Mouse (Mus musculus): ENCODE results near the gene Naxe. TPM values are rescaled to one million over a fixed set of nuclear protein-coding genes. Genes with fewer than 3 reads are reported as not detected.
A peak's percentile ranks its signal among the peaks of the same experiment; 100 is the strongest.

The Naxe gene
- polyA plus RNA-seq, 1 experiment from 2014 or later: 128 TPM

DNA sequence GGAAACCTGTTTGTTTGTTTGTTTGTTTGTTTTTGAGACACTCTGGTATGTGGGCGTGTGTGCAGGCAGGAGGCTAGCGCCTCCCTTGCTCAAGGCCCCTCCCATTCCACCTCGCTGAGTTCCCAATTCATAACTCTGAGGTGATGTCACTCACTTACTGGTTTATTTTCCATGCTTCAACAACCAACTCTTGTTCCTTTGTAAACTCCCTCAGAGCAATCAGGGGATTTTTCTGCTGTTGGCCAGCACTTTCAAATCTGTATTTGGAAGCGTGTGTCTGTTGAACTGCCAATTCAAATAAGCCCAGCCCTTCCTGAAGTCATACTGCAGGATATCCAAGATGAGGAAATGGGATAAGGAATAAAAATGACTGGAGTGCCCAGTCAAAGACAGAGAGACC is 24.4 kb upstream of the Naxe start:
- peak overlapping the region; percentile 52 for H3K4me3 ChIP-seq
- no peak overlapping the region for H3K27ac ChIP-seq (replicated peaks)
- no peaks in the 10 kb centered on the region for H3K27me3 ChIP-seq
- peaks cover 17% of the 10 kb centered on the region for H3K4me1 ChIP-seq
- H3K36me3 ChIP-seq: 0 out of 2 replicates have a peak, but pooled peaks cover 16% of the 10 kb centered on the region
- no peak for ATAC-seq (ENCODE audit: low FRiP score, low read depth)
- WGBS: 23% methylated on average over 4 of the region's 4 CpGs
- H3K4me2 ChIP-seq (replicated peaks): peak overlapping the region; percentile 69
- H3K9ac ChIP-seq (replicated peaks): peak overlapping the region; percentile 51; the same call in 1 of the 2 replicates
- H3K9me3 ChIP-seq: no peaks in the 10 kb centered on the region

DNA sequence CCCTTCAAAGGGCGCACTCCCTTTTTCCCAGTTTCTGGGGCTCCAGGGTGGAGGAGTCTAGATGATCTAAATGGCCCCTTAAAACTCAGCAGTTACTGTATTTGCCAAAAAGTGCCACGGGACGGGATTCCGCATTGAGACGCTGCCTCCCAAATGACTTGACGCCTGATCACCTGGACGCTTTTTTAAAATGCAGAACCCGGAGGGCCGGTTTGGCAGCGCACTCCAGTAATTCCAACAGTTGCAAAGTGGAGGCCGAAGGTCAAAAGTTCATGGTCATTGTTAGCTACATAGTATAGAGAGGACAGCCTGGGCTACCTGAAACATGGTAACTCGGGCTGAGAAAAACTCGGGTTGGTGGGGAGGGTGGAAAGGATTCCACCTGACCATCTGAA is 23.9 kb upstream of the Naxe start:
- peak overlapping the region; percentile 52 for H3K4me3 ChIP-seq
- no peak for ATAC-seq (ENCODE audit: low FRiP score, low read depth)
- WGBS: 3% methylated on average over 13 of the region's 13 CpGs
- 0 out of 2 replicates have a peak, but pooled peaks cover 16% of the 10 kb centered on the region for H3K36me3 ChIP-seq
- H3K27ac ChIP-seq (replicated peaks): no peak overlapping the region
- H3K9me3 ChIP-seq: no peaks in the 10 kb centered on the region
- no peaks in the 10 kb centered on the region for H3K27me3 ChIP-seq
- H3K9ac ChIP-seq (replicated peaks): peak overlapping the region; percentile 51
- H3K4me1 ChIP-seq: peaks cover 17% of the 10 kb centered on the region
- peak overlapping the region; percentile 69 for H3K4me2 ChIP-seq (replicated peaks)

DNA sequence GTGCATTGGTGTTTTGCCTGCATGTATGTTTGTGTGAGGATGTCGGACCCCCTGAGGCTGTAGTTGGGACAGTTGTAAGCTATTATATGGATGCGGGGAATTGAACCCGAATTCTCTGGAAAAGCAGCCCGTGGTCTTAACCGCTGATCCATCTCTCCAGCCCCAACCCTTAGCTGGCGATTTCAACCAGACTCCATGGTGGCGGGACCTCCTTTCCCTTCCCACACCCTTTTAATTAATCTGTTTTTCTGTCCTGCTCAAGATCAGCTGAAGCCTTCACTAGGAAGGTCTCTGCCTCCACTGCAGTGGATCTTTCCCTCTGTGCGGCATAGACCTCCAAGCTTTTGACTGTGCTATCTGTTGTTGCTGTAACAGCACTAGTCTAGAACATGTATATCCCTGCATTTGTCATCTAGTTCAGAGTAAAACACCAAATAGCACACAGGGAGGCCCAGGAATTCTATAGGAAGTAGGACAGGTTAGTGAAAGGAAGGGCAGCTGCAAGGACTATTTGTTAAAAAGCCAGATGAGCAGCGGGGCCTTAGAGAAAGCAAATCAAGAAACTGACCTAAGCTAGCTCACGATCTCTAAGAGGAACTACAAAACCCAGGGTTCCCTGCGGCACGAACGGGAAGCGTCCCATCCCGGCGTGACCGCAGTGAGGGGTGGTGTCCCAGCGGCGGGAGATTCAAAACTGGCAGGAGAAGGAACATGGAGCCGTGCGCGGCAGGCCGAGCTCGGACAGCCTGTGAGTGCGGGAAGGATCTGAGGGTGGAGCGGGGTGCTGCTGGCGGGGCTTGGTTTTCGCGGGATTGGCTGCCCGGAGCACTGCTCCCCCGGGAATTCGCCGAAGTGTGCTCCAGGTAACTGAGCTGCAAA is 23.3 kb upstream of the Naxe start, which contains the start of gene Iqgap3:
TSS of gene Iqgap3 (plus strand) at position 627 of the 879 bp plus-strand sequence.
- 0 out of 2 replicates have a peak, but pooled peaks cover 13% of the 10 kb centered on the region for H3K36me3 ChIP-seq
- H3K4me2 ChIP-seq (replicated peaks): peak within 1 kb of the TSS; percentile 69
- H3K27ac ChIP-seq (replicated peaks): no peak within 1 kb of the TSS
- peak within 1 kb of the TSS; percentile 52 for H3K4me3 ChIP-seq
- peak; percentile 91 for ATAC-seq (ENCODE audit: low FRiP score, low read depth)
- peaks cover 17% of the 10 kb centered on the region for H3K4me1 ChIP-seq
- 18% methylated on average over 33 of the region's 33 CpGs for WGBS
- H3K9ac ChIP-seq (replicated peaks): peak within 1 kb of the TSS; percentile 51
- H3K9me3 ChIP-seq: no peaks in the 10 kb centered on the region
- H3K27me3 ChIP-seq: no peaks in the 10 kb centered on the region

DNA sequence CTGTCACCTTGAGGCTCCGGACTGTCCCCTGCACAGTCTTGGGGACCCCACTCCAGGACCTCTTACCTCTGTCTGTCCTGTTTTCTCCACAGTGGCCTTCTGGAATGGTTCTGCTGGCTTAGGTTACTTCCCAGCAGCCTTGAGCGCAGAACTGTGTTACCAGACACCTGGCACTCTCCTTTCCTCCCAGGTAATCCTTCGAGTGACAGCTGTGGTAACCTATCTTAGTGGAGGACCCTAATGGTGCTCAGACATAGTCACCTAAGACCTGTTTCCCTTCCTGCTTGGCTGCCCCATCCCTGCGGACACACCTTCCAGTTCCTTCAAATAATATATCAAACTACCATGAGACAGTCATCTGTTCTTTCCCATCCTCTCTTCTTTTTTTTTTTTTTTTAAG is 19.9 kb upstream of the Naxe start, which contains the start of gene Ttc24:
TSS of gene Ttc24 (minus strand) at position 101 of the 400 bp plus-strand sequence.
- no peak for ATAC-seq (ENCODE audit: low FRiP score, low read depth)
- Histone ChIP-seq H3K27me3 (peaks cover 8% of the 10 kb centered on the region; the same call in 1 of the 2 replicates), H3K27ac (replicated peaks) (no peak within 1 kb of the TSS), H3K9me3 (no peaks in the 10 kb centered on the region), H3K4me1 (peaks cover 16% of the 10 kb centered on the region), H3K4me3 (no peak within 1 kb of the TSS), H3K9ac (replicated peaks) (0 out of 2 replicates have a peak within 1 kb of the TSS, but pooled peaks have one; percentile 15), H3K36me3 (no peaks in the 10 kb centered on the region), H3K4me2 (replicated peaks) (no peak within 1 kb of the TSS)
- WGBS: 79% methylated on average over 4 of the region's 4 CpGs

DNA sequence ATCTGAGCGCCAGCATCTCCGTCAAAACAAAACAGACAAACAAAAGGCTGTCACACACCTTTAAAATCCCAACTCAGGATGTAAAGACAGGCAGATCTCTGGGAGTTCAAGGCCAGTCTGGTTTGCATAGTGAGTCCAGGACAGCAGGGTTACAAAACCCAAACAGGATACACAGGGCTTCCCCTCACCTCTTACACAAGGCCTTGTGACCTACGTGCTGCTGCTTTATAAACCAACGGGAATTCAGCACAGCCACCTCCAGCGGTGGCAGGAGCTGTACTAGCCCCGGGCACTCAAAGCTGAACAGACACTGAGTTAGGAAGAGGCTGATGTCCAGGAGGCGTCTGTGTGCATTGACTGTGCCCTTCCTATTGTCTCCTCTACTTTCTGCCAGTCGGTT is 19.1 kb upstream of the Naxe start:
- WGBS: 38% methylated on average over 8 of the region's 8 CpGs

DNA sequence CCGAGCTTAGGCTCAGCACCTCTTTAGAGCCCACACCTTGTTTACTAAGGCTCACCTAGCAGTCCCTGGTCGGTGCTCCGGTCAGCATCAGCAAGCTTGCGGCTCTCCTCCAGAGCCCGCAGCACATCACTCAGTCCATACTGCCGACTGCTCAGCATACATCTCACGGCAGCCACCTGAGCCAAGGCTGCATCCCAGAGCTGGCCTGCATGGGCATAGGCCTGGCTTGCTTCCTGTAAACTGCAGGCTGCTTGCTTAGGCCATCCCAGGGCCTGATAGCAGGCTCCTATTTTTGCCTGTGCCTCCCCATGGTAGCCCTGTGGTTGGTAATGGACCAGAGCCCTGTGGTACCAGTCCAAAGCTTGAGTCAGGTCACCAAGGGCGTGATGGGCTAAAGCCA is 16.5 kb upstream of the Naxe start:
- Histone ChIP-seq H3K4me2 (replicated peaks) (no peak overlapping the region), H3K27me3 (peaks cover 18% of the 10 kb centered on the region), H3K9ac (replicated peaks) (no peak overlapping the region), H3K4me3 (no peak overlapping the region), H3K36me3 (no peaks in the 10 kb centered on the region), H3K27ac (replicated peaks) (no peak overlapping the region), H3K9me3 (no peaks in the 10 kb centered on the region), H3K4me1 (no peaks in the 10 kb centered on the region)
- ATAC-seq (ENCODE audit: low FRiP score, low read depth): no peak
- WGBS: 87% methylated on average over 8 of the region's 8 CpGs

More for the DNA sequence above, 19.1 kb upstream of the Naxe start:
- H3K27me3 ChIP-seq: peaks cover 8% of the 10 kb centered on the region; the same call in 1 of the 2 replicates
- no peak overlapping the region for H3K9ac ChIP-seq (replicated peaks)
- H3K4me2 ChIP-seq (replicated peaks): no peak overlapping the region
- H3K4me3 ChIP-seq: no peak overlapping the region
- H3K9me3 ChIP-seq: no peaks in the 10 kb centered on the region
- no peak for ATAC-seq (ENCODE audit: low FRiP score, low read depth)
- no peaks in the 10 kb centered on the region for H3K36me3 ChIP-seq
- H3K27ac ChIP-seq (replicated peaks): no peak overlapping the region
- H3K4me1 ChIP-seq: peaks cover 9% of the 10 kb centered on the region

DNA sequence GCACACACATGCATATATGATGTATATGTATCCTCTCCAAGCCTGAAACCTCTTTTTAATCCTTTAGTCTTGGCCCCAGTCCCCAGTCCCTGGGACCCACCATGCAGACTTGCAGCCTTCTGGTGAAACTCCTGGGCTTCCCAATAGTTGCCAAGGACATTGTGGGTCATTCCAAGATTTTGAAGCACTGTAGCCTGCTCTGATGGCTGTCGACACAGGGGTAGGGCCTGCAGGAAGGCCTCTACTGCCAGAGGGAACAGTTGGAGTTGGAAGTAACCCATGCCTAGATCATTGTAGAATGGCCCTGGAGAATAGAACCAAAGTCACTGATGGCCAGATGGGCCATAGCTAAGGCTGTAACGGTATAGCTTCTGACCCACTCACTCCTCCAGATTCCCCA is 16.1 kb upstream of the Naxe start:
- H3K4me3 ChIP-seq: no peak overlapping the region
- no peak for ATAC-seq (ENCODE audit: low FRiP score, low read depth)
- peaks cover 18% of the 10 kb centered on the region for H3K27me3 ChIP-seq
- H3K9me3 ChIP-seq: no peaks in the 10 kb centered on the region
- WGBS: 77% methylated on average over 2 of the region's 2 CpGs
- H3K4me2 ChIP-seq (replicated peaks): no peak overlapping the region
- no peak overlapping the region for H3K9ac ChIP-seq (replicated peaks)
- H3K27ac ChIP-seq (replicated peaks): no peak overlapping the region
- H3K4me1 ChIP-seq: no peaks in the 10 kb centered on the region
- no peaks in the 10 kb centered on the region for H3K36me3 ChIP-seq

DNA sequence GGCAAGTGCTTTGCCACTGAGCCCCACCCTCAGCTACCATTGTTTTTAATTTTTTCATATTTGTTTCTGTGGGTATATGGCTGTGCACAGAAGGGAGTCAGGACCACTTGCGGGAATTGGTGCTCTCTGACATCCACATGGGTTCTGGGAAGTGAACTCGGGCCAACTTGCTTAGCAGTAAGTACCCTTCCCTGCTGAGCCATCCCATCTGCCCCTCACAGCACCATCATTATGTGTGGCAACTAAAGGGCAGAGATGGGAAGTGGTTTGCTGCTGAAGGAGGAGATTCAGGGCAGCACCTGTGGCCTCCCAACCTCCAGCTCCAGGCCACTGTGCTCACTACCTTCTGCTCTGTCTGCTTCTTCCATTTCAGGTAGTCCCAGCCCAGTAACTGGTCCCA is 15.3 kb upstream of the Naxe start:
- Histone ChIP-seq H3K36me3 (no peaks in the 10 kb centered on the region), H3K9ac (replicated peaks) (no peak overlapping the region), H3K4me1 (no peaks in the 10 kb centered on the region), H3K9me3 (no peaks in the 10 kb centered on the region), H3K4me3 (no peak overlapping the region), H3K27ac (replicated peaks) (no peak overlapping the region), H3K27me3 (peaks cover 18% of the 10 kb centered on the region), H3K4me2 (replicated peaks) (no peak overlapping the region)
- WGBS: 68% methylated on average over 2 of the region's 2 CpGs
- no peak for ATAC-seq (ENCODE audit: low FRiP score, low read depth)

DNA sequence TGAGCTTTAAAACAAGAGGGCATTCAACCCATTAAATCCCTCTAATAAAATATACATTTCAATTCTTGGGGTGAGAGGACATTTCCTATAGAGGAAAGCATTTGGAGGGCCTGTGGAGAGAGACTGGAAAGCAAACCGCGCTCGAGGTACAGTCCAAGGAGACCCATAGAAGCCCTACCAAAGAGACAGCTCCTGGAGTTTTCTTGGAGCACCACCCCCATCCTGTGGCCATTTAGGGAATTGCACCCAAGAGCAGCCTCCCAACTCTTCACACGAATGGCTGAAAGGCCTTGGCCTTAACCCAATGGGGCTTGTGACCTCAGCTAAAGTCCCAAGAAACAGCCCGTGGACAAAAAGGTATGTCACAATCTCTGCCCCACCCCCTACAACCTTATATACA is 13.5 kb upstream of the Naxe start:
- 2% methylated on average over 5 of the region's 5 CpGs for WGBS
- Histone ChIP-seq H3K4me3 (no peak overlapping the region), H3K27ac (replicated peaks) (no peak overlapping the region), H3K9me3 (no peaks in the 10 kb centered on the region), H3K36me3 (no peaks in the 10 kb centered on the region), H3K4me2 (replicated peaks) (no peak overlapping the region), H3K27me3 (peaks cover 18% of the 10 kb centered on the region), H3K9ac (replicated peaks) (0 out of 2 replicates have a peak overlapping the region, but pooled peaks have one; percentile 11), H3K4me1 (no peaks in the 10 kb centered on the region)
- no peak for ATAC-seq (ENCODE audit: low FRiP score, low read depth)

DNA sequence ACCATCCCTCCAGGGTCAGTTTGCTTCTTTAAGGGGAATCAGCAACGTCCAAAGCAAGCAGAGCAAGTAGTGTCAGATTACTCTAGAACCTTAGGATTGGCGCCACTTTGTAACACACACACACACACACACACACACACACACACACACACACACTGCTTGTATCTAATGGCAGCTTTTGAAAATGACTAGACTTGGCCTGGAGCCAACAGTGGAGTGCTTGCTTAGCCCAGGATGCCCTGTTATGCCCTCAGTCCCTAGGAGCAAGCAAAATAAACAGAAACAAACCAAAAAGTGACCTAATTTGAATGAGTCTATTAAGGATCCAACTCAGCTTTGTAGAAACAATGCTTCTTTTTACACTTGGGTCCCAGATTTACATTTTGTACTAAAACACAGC is 10.1 kb upstream of the Naxe start:
- WGBS: 50% methylated on average over 2 of the region's 2 CpGs
- Histone ChIP-seq H3K4me2 (replicated peaks) (no peak overlapping the region), H3K36me3 (no peaks in the 10 kb centered on the region), H3K4me3 (no peak overlapping the region), H3K9ac (replicated peaks) (no peak overlapping the region), H3K4me1 (no peaks in the 10 kb centered on the region), H3K27me3 (peaks cover 10% of the 10 kb centered on the region; the same call in 1 of the 2 replicates), H3K27ac (replicated peaks) (no peak overlapping the region), H3K9me3 (no peaks in the 10 kb centered on the region)
- no peak for ATAC-seq (ENCODE audit: low FRiP score, low read depth)

DNA sequence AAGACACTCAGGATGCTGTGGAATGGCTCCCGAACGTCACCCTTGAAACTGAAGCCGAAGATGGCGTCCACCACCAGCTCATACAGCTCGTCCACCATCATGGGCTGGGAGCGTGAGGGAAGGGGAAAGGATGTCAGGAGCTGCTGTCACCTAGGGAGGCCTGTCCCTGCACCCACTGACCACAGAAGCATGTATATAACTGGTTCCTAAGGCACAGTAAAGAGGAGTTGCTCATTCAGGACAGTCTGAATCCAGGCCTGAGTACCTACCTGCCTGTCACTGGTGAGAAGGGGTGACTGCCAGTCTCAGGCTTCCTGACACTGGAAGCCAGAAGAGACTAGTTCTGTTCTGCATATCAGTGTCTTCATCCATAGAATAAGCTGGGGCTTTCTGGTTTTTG is 1.3 kb downstream of the Naxe start:
- H3K4me2 ChIP-seq (replicated peaks): peak overlapping the region; percentile 92; the same call in 1 of the 2 replicates
- peaks cover 4% of the 10 kb centered on the region; the same call in 1 of the 2 replicates for H3K27me3 ChIP-seq
- WGBS: 86% methylated on average over 6 of the region's 6 CpGs
- H3K4me3 ChIP-seq: peak overlapping the region; percentile 92; the same call in 1 of the 2 replicates
- H3K27ac ChIP-seq (replicated peaks): no peak overlapping the region
- H3K9me3 ChIP-seq: no peaks in the 10 kb centered on the region
- no peak for ATAC-seq (ENCODE audit: low FRiP score, low read depth)
- H3K36me3 ChIP-seq: peaks cover 42% of the 10 kb centered on the region
- H3K4me1 ChIP-seq: peaks cover 17% of the 10 kb centered on the region
- no peak overlapping the region for H3K9ac ChIP-seq (replicated peaks)

DNA sequence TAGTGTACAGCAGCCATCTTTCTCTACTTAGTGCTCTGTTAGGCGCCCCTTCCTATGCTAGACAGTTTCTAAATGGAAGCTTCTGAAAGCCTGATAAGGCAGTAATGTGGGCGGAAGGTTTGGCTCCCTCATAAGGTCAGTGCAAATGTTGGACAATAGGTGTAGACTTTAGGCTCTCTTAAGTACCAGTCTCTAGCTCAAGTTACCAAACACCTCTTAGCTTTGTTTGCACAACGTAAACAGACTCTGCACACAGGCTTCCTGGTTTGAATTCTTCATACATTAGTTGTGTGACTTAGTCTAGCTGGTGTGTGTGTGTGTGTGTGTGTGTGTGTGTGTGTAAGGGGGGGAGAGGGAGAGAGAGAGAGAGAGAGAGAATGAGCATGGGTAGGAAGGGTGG is 8.8 kb downstream of the Naxe start:
- no peak overlapping the region for H3K4me3 ChIP-seq
- peaks cover 39% of the 10 kb centered on the region for H3K36me3 ChIP-seq
- ATAC-seq (ENCODE audit: low FRiP score, low read depth): no peak
- H3K4me2 ChIP-seq (replicated peaks): no peak overlapping the region
- H3K4me1 ChIP-seq: no peaks in the 10 kb centered on the region
- 90% methylated on average over 3 of the region's 3 CpGs for WGBS
- no peak overlapping the region for H3K9ac ChIP-seq (replicated peaks)
- no peaks in the 10 kb centered on the region for H3K27me3 ChIP-seq
- no peak overlapping the region for H3K27ac ChIP-seq (replicated peaks)
- H3K9me3 ChIP-seq: no peaks in the 10 kb centered on the region
